ENCODE assay signal across 22 mouse cellular contexts in genomic region chr11:8697670-8698069, GRCm38 (mm10).
"Had no signal": no experiment of that assay in that cellular context is flagged by ENCODE, and none has a peak within 500 bp of the region (broad histone marks: within the 10 kb centered on the region; RNA-seq: fewer than 3 reads in every experiment).

No protein-coding gene starts in this region.

- H3K4me2 ChIP-seq: limb, embryonic 13.5 days; liver, embryonic 12.5 days; liver, embryonic 15.5 days; lung, embryonic 15.5 days; midbrain, embryonic 11.5 days; neural tube, embryonic 12.5 days; neural tube, embryonic 15.5 days; stomach, embryonic 15.5 days had no signal

- H3K27me3 ChIP-seq: limb, embryonic 13.5 days; liver, embryonic 12.5 days; liver, embryonic 15.5 days; lung, embryonic 15.5 days; neural tube, embryonic 12.5 days; neural tube, embryonic 15.5 days; stomach, embryonic 15.5 days had no signal

- H3K36me3 ChIP-seq: limb, embryonic 10.5 days; limb, embryonic 13.5 days; liver, embryonic 12.5 days; liver, embryonic 15.5 days; lung, embryonic 15.5 days; neural tube, embryonic 12.5 days; neural tube, embryonic 15.5 days; stomach, embryonic 15.5 days had no signal

- DNase-seq: layer of hippocampus, adult 9-11 months; liver; lung, adult 18-20 months; lung, postnatal 10 days; lung, postnatal 36 days; midbrain, embryonic 14.5 days; right cerebral cortex, adult 18-20 months; right cerebral cortex, postnatal 14 days; right cerebral cortex, postnatal 4 days; spleen, adult 18-20 months; thymus, postnatal 25 days had no signal

- H3K9me3 ChIP-seq: limb, embryonic 10.5 days; limb, embryonic 13.5 days; liver, embryonic 12.5 days; liver, embryonic 15.5 days; lung, embryonic 15.5 days; neural tube, embryonic 12.5 days; neural tube, embryonic 15.5 days; stomach, embryonic 15.5 days had no signal

- ATAC-seq: intestine, postnatal 0 days; liver, embryonic 12.5 days had no signal

- H3K9ac ChIP-seq: limb, embryonic 13.5 days; liver, embryonic 12.5 days; liver, embryonic 15.5 days; lung, embryonic 15.5 days; neural tube, embryonic 12.5 days; neural tube, embryonic 15.5 days; stomach, embryonic 15.5 days had no signal

- H3K4me3 ChIP-seq: layer of hippocampus, adult 2 months; limb, embryonic 10.5 days; limb, embryonic 13.5 days; liver, embryonic 12.5 days; liver, embryonic 15.5 days; lung, embryonic 15.5 days; neural tube, embryonic 12.5 days; neural tube, embryonic 15.5 days; stomach, embryonic 15.5 days had no signal

- H3K27ac ChIP-seq: layer of hippocampus, adult 2 months; limb, embryonic 10.5 days; limb, embryonic 13.5 days; liver, embryonic 12.5 days; liver, embryonic 15.5 days; lung, embryonic 15.5 days; neural tube, embryonic 12.5 days; neural tube, embryonic 15.5 days; stomach, embryonic 15.5 days had no signal
